Mouse (Mus musculus): ENCODE measurements around the gene Nup98.

The Nup98 gene

GRCm38 (mm10) chr7:102229814-102230213 lies 19.8 kb upstream of the Nup98 start:
- DNase-seq (ENCODE audit: low read depth, low spot score), result no peak

- DNase-seq (ENCODE audit: low read depth, low spot score), result no peak
These were observed 18.2 kb upstream of the Nup98 start for GRCm38 (mm10) chr7:102228049-102228670.

GRCm38 (mm10) chr7:102226051-102226450 lies 16.1 kb upstream of the Nup98 start:
- DNase-seq (ENCODE audit: low read depth, low spot score), result no peak

GRCm38 (mm10) chr7:102223883-102224738 lies 14.1 kb upstream of the Nup98 start:
- no peak for DNase-seq (ENCODE audit: low read depth, low spot score)

DNA sequence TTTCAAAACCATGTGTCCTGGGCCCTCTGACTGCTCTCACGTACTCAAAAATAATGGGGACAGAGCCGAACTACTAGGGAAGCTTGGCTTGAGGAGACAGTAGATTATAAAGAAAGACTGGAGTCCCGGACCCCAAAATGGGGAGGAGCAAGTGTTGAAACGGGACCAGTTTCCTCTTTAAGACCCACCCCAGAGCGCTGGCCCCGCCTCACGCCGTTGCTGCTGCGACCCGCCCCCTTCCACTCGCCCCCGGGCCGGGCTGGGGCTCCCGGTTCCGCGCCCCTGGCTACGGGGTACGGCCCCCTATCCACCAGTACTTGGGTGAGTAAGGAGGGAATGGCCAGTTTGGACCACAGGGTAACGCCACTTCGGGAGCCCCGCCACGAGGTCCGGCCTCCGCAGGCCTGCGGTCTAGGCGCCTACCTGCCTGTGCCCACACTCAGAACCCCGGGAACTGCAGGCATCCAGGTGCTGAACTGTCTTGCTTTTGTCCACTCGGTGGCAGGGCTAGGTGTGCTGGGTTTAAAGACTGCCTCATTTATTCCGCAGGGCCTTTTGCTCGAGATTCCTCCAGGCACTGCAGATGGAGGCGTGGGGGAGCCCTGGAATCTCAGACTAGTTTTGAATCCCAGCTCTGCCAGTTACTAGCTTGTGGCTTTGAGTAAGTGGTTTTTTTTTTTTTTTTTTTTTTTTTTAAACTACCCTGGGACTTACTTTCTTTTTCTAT lies 13.0 kb upstream of the Nup98 start:
- no peak for DNase-seq (ENCODE audit: low read depth, low spot score)

GRCm38 (mm10) chr7:102222336-102222735 lies 12.4 kb upstream of the Nup98 start:
- no peak for DNase-seq (ENCODE audit: low read depth, low spot score)

DNA sequence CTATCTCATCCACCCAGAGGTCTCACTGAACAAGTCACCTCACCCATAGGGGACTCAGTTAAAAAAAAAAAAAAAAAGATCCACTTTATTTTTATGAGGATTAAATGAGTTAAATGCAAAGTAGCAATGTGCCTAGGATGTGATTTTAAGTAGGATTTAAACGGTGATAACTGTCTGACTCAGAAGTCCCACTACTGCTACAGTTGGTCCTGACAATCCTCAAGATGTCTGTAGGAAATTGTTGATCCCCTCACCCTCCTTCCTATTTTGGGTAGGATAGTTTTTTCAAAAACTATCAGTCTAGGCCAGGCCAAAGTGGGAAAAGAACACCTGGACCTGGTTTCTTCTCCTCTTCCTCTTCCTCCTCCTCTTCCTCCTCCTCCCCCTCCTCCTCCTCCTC lies 11.9 kb upstream of the Nup98 start:
- DNase-seq (ENCODE audit: low read depth, low spot score), result no peak

DNA sequence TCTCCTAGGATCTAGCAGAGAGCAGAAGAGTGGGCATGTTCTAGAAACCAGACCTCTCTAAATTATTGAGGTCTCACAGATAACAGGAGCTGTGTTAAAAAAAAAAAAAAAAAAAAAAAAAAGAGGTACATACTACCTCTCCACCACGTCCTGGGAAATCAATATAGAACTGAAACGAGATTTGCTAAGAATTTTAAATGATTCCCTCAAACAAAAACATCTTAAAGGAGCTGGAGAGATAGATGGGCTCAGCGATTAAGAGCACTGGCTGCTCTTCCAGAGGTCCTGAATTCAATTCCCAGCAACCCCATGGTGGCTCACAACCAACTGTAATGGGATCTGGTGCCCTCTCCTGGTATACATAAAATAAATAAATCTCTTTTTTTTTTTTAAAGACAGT lies 1.1 kb upstream of the Nup98 start:
- DNase-seq (ENCODE audit: low read depth, low spot score), result no peak

DNA sequence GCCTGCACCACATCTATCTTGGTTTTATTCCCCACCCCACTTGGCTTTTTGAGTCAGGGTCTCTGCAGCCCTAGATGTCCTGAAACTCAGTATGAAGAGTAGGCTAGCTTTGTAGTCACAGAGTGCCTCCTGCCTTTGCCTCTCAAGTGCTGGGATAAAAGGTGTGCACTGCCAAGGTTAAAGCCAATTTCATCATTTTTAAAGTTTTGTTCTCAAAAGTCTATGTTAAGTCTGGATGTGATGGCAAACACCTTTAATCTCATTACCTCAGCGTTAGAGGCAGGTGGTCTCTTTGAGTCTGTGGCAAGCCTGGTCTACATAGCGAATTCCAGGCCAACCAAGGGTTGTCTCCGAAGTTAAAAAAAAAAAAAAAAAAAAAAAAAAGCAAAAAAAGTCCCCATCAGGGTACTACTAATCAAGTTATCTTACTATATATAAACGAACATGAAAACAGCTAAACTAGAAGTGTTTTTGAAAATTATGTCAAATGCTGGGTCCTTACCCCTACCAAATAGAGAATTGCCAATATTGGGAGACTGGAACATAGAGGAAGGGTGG lies 1.1 kb downstream of the Nup98 start:
- no peak for DNase-seq (ENCODE audit: low read depth, low spot score)

DNA sequence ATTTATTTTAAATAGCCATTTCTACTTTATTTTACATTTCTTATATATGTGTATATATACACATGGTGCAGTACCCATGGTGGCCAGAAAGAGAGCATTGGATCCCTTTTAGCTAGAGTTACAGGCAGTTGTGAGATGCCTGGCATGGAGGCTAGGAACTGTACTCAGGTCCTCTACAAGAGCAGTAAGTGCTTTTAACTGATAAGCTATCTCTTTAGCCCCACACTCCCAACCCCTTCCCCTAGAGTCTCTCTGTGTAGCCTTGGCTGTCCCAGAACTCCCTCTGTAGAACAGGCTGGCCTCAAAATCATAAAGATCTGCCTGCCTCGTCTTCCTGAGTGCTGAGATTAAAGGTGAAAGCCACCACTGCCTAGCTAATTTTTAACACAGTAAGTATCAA lies 4.3 kb downstream of the Nup98 start:
- DNase-seq (ENCODE audit: low read depth, low spot score), result no peak

GRCm38 (mm10) chr7:102204296-102204857 lies 5.6 kb downstream of the Nup98 start:
- no peak for DNase-seq (ENCODE audit: low read depth, low spot score)

GRCm38 (mm10) chr7:102200996-102201785 lies 8.8 kb downstream of the Nup98 start:
- DNase-seq (ENCODE audit: low read depth, low spot score), result no peak

GRCm38 (mm10) chr7:102200576-102200975 lies 9.4 kb downstream of the Nup98 start:
- DNase-seq (ENCODE audit: low read depth, low spot score), result no peak

DNA sequence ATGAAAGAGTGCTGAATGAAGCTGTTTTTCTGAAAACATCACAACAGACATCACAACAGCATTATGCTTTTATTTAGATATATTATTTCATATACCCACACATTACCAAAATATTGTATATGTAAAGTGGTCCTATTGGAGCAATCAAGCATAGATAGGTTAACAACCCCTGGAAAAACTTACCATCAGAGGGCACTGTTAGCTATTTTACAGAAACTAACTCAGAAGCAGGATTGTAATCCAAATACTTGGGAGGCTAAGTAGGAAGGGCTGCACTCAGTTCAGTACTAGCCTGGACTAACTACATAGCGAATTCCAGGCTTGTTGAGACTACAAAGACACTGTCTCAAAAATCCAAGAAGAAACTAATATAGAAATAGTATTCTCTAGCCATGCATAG lies 17.6 kb downstream of the Nup98 start:
- DNase-seq (ENCODE audit: low read depth, low spot score), result no peak

DNA sequence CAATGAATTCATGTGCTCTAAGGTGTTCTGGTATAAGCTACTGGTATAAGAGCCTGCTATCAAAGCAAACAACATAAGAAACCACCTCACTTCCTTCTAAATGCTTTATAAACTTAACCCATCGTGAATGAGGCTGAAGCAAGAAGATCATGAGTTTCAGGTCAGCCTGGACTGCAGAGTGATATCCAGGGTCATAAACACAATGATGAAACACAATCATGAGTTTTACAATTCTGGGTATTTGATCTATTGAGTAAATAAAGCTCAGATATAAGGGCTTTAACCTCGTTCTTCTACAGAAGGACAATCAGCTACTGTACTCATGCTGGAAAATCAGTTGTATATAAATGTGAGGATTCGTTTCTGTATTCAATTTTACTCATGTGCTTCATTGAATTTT lies 26.1 kb downstream of the Nup98 start:
- no peak for DNase-seq (ENCODE audit: low read depth, low spot score)

DNA sequence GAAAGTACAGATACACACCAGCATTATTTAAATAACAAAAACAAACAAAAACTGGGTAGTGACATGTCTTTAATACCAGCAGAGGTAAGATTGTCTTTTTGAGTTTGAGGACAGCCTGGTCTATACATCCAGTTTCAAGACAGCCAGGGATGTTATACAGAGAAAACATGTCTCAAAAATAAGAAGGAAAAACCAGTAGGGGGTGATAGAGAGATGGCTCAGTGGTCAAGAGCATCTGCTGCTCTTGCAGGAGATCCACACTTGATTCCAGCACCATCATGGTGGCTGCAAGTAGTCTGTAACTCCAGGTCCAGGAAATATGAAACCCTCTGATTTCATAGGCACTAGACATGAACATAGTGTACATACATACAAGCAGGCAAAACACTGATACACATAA lies 39.7 kb downstream of the Nup98 start:
- no peak for DNase-seq (ENCODE audit: low read depth, low spot score)

GRCm38 (mm10) chr7:102153691-102154090 lies 56.3 kb downstream of the Nup98 start:
- DNase-seq (ENCODE audit: low read depth, low spot score), result no peak

GRCm38 (mm10) chr7:102137898-102138297 lies 72.1 kb downstream of the Nup98 start:
- DNase-seq (ENCODE audit: low read depth, low spot score), result no peak

DNA sequence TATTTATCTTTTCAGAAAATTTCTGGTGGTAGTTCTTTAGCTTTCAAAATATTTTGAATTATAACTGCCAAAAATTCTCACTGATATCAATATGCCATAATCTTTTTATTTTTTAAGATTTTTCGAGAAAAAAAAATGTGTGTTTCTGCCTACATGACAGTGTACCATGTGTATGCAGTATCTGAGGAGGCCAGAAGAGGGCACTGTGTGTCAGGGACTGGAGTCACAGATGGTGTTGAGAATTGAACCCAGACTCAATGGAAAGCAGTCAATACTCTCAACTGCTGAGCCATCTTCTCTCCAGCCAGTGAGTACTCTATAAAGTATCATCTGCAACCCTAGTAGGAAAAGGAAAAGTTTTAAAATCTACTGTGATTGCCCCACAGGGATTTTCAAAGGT lies 72.5 kb downstream of the Nup98 start:
- DNase-seq (ENCODE audit: low read depth, low spot score), result no peak

GRCm38 (mm10) chr7:102132395-102132794 lies 77.6 kb downstream of the Nup98 start:
- DNase-seq (ENCODE audit: low read depth, low spot score), result no peak

- no peak for DNase-seq (ENCODE audit: low read depth, low spot score)
These were observed 89.7 kb downstream of the Nup98 start for GRCm38 (mm10) chr7:102120326-102120725.

Data from brain, embryonic 18.5 days (tissue).